Mouse (Mus musculus): Measurements from ENCODE around the gene Utrn.

Gene Utrn

GRCm38 (mm10) chr10:12868189-12869028, 756 bp downstream of the Utrn start:
- peak; percentile 87 for DNase-seq

DNA sequence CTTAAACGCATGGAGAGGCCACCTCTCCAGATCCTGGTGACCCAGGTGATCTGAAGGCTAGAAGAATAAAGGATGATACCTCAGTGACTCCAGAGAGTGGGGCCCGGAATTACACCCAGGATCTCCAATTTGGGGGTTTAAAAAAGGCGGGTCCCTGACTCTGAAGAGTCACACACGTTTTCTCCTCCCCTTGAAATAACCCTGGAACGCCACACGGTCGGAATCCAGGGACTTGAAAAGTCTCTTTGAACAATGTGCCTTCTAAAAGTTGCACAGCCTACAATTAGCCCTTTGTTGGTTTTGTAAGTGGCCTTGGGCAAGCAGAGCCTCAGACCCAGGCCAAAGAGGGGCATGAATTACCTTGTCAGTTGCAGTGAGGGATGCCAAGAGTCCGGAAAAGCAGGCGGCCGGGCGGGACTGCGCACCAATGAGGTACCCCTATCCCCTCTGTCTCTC, 1.4 kb downstream of the Utrn start:
- DNase-seq, result no peak

- DNase-seq, result peak; percentile 44
Measured at GRCm38 (mm10) chr10:12866971-12867732, 2.0 kb downstream of the Utrn start.

- no peak for DNase-seq
Measured at GRCm38 (mm10) chr10:12865201-12865600, 4.0 kb downstream of the Utrn start.

- no peak for DNase-seq
Measured at GRCm38 (mm10) chr10:12863581-12863980, 5.6 kb downstream of the Utrn start.

DNA sequence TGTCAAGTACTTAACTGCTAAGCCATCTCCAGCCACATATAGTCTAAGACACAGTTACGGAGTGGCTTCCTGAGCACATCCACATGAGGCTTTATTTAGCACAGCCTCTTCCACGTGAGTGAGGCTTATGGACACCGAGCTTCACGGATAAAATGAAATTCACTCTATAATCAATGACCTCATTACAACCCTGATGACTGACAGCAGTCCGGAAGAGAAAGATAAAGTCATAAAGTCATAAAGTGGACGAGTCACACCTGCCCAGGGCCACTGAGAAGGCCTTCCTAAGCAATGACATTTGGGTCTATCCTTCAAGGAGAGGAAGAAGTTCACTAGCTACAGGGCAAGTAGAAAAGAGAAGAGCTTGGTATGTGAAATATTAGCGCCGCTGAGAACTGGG, 7.1 kb downstream of the Utrn start:
- DNase-seq, result no peak

GRCm38 (mm10) chr10:12861381-12861780, 7.8 kb downstream of the Utrn start:
- no peak for DNase-seq

DNA sequence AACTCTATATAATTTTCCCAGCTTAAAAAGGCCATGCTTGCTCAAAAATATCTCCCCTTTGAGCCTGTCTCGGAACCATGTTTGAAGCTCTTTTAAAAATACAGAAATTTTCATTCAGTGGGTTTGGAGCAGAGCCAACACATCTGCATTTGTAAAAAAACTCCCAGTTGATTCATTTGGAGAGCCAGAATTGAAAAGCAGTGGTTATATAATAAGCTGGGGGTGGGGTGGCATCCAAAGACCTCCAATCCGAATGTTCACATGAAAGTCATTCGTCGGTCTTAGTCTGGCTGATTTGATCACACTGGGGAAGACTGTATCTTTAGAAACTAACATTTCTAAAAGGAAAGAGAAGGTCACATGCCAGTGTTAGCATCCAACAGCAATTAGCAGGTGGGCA, 8.4 kb downstream of the Utrn start:
- no peak for DNase-seq

DNA sequence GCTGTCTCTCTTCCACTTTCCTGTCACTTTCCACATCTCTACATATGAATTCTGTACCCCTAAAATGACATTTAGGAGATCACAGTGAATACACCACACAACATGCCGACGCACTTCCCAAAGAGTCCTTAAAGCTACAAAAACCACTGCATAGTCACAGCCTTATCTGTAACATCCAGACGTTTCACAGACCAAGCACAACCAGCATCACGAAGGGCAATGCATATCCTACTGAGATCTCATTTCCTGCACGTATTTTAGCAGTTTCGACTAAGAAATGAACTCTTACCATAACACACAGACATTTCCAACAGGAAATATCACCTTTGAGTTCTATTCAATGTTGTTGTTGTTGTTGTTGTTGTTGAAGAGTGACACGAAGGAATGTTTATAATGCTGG, 8.8 kb downstream of the Utrn start:
- DNase-seq, result no peak

DNA sequence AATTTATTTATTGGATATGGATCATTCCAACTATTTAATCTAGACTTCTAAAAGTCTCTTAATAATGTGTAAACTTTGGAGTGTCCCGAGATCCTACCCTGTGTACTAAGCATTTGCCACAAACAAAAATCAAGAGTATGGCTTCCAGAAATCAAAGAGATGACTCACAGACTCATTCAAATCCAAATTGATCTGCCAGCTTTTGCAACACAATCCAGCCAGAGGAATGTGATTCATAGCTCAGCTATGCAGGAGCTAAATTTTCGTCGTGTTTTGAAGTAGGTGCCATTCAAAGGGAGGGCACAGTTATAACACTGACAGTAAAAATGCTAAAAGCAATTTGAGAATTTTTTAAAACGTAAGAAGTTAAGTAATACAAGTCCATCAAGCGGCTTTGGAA, 11.1 kb downstream of the Utrn start:
- no peak for DNase-seq

GRCm38 (mm10) chr10:12854298-12854697, 14.9 kb downstream of the Utrn start:
- no peak for DNase-seq

DNA sequence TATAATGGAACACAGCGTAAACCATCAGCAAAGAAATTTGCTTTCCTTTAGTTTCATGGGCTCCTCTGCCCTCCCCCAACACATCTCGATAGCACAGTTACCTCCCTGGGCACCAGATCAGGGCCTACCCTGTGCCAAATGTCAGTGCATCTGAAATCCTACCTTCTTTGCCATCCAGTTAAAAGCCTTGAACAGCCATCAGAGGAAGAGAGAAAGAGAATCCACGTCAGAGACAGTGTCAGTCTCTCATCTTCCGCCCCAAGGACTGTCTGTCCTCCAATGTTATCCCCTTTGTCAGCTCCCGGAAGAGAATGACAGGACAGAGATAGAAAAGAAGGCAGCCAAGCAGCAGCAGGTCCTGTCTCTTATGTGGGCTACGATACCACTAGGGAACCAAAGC, 15.4 kb downstream of the Utrn start:
- DNase-seq, result no peak

DNA sequence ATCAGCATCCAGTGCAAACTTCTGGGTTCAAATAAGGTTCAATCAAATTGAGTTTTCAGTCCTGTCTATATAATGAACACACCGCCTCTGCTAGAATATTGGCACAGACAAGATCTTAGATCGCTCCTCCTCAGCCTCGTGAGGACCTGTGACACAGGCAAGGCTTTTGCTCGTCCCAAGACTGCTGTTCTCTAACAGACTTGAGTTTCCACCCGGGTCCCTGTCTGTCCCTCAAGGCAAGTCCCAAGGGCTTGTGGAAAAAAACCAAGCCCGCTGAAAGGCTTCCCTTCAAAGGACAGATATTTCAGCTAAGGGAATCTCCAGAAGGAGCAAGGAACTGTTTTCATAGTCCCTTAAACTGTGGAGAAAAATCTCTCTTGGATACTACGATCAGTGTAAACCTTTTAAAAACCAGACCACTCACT, 16.0 kb downstream of the Utrn start:
- DNase-seq, result no peak

GRCm38 (mm10) chr10:12852416-12853195, 16.6 kb downstream of the Utrn start:
- no peak for DNase-seq

GRCm38 (mm10) chr10:12850781-12851471, 18.2 kb downstream of the Utrn start:
- DNase-seq, result no peak

DNA sequence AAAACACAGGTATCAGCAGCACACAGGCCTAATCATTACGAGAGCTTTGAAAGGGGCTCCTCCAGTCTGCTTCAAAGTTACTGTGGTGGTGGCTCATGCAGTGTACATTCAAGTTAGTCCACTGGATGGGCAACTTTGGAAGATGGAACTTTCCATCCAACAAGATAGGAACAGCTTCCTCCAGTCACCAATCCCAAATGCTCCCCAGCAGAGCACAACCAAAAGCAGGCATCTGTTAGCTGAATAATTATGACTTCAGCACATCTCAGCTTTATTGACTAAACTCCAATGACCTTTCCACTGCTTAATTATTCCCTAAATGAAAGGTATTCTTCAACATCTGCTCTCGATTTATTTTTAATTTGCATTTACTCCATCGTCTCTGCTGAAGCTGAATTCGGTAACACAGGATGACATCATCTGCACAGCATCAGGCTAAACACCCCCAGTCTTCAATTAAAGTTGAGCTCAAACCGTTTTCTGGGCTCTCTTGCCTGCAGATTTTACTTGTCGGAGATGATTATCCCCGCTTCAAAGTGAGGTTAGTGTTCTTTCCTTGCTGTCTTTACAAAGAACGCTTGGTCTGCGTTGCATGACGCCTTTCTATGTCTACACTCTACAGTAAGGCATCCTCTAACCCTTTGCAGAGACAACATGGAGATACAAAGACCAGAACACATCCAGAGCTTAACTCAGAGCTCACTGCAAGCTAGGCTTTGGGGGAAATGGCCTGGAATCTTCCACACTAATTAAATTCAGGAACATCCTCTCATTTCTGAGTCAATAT, 20.6 kb downstream of the Utrn start:
- DNase-seq, result no peak

DNA sequence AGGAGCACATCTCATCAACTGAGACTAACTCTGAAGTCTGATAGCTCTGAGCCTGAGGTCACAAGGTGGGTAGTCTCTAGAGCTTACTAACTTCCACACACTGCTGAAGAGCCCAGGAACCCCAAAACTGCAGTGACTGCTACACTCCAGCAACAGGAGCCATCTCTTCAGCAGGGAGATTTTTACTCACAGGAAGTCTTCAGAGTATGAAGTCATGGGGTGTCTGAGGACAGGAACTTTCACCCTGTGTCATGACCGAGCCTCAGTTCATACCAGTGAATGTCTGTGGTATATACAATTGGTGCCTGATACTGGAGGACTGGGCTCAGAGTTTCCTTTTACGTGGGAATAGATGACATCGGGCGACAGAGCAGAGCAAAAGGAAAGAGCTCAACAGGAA, 26.6 kb downstream of the Utrn start:
- no peak for DNase-seq

DNA sequence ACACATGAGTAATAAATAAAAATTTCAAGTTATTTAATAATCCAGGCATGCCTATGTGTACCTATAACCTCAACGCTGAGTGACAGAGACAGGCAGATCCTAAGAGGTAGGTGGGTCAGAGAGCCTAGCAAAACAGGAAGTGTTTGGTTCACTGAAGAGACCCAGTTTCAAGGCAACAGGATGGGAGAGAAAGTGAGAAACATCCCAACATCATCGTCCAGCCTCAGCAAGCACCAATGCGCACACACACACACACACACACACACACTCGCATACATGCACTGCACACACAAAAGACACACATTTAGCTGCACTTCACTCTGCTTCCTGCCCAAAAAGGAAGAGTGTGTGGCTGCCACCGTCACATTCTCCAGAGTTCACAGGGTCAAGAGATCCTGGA, 27.7 kb downstream of the Utrn start:
- DNase-seq, result no peak

DNA sequence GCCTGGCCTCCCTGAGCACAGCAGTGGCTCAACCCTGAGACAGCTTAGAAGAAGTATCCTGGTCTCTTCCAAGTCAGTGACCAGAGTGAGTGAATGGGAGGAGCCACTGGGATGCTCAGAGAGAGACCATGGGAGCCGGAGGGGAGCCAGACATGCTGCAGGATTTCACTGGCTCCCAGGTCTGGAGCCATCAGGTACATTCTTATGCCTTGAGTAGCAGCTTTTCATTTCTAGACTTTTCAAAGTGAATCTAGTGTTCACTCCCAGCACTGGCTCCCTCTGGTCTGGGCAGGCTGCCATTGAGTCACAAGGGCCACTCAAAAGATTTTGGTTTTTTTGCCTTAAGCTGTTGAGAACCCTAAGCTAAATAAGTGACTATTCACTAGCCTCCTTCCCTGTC, 31.5 kb downstream of the Utrn start:
- DNase-seq, result no peak

GRCm38 (mm10) chr10:12836048-12836816, 32.9 kb downstream of the Utrn start:
- no peak for DNase-seq

DNA sequence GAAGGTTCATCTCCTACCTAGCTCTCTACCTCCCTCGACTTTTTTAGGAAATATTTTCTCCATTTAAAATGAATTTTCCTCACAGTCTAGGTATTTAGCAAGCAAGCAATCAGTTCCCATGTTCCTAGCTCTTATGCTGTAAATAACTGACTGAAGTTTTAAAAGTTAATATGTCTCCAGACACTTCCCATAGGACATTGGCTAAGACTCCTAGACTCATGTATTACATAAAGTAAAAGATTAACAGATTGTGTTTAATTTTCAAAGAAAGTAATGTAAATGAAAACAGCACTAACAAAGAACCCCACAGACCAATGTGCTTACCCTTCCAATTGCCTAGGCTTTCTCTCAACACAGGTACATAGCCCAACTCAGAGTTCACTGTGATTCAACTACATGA, 35.0 kb downstream of the Utrn start:
- no peak for DNase-seq
